Mouse (Mus musculus) forebrain, postnatal 0 days (tissue): ENCODE data around the gene Homer1. TPM values are rescaled to one million over a fixed set of nuclear protein-coding genes. Genes with fewer than 3 reads are reported as not detected.

Experiments
- ATAC-seq: fragments of 200-750 bp; cut with Nextera tagmentation; 2 replicates; pipeline ENCODE4 v1.8.0; 2017; ENCODE audit warnings: mild to moderate bottlenecking, moderate library complexity
- DNase-seq: peaks from one replicate; pipeline ENCODE4 v3.0.0-alpha.2; 2015
- H3K27ac ChIP-seq: fragments of 300-500 bp; sonication (generic); 2 replicates; pipeline ENCODE4 v1.5.1; 2014; ENCODE audit warnings: low read depth, mild to moderate bottlenecking, antibody characterized with exemption, low read length, moderate library complexity, mixed read lengths
- H3K27me3 ChIP-seq: fragments of 300-500 bp; sonication (generic); 2 replicates; pipeline ENCODE4 v1.6.1; 2014; ENCODE audit warnings: mild to moderate bottlenecking, low read length, mixed read lengths; ENCODE audit not compliant: insufficient read depth
- H3K36me3 ChIP-seq: fragments of 300-500 bp; sonication (generic); 2 replicates; pipeline ENCODE4 v1.6.1; 2014; ENCODE audit warnings: mild to moderate bottlenecking, moderate library complexity; ENCODE audit not compliant: insufficient read depth
- H3K4me1 ChIP-seq: fragments of 300-500 bp; sonication (generic); 2 replicates; pipeline ENCODE4 v1.6.1; 2014; ENCODE audit warnings: antibody characterized with exemption; ENCODE audit not compliant: insufficient read depth
- H3K4me2 ChIP-seq: fragments of 300-500 bp; sonication (generic); 2 replicates; pipeline ENCODE4 v1.6.1; 2014; ENCODE audit warnings: low read depth, mild to moderate bottlenecking, moderate library complexity
- H3K4me3 ChIP-seq: fragments of 300-500 bp; sonication (generic); 2 replicates; pipeline ENCODE4 v1.5.1; 2014; ENCODE audit warnings: low read depth, low read length, mixed read lengths
- H3K9ac ChIP-seq: fragments of 300-500 bp; sonication (generic); 2 replicates; pipeline ENCODE4 v1.6.1; 2014; ENCODE audit warnings: mild to moderate bottlenecking
- H3K9me3 ChIP-seq: fragments of 300-500 bp; sonication (generic); 2 replicates; pipeline ENCODE4 v1.6.1; 2016; ENCODE audit warnings: low read length
- CTCF ChIP-seq: sonication (generic); IDR thresholded peaks from 2 replicates; pipeline ENCODE4 v1.5.1; 2016; ENCODE audit warnings: antibody characterized with exemption, control low read depth, low read depth
- WGBS: fragments of 180-500 bp; shearing (Covaris S2); extraction: QIAGEN DNeasy Blood & Tissue Kit; methylation state at CpG from one replicate; pipeline ENCODE4 v1.1.7; 2014; 5-methylcytosine and 5-hydroxymethylcytosine counted together
- polyA plus RNA-seq: library from polyadenylated mRNA; unstranded; fragments of >200 nt; fragmentation: Nextera tagmentation; extraction: Ambion mirVana; gene quantifications from 2 replicates; pipeline ENCODE4 v1.2.1, GENCODE M21; 2015
- total RNA-seq: library from RNA; depleted of rRNA; stranded (reverse); fragments of >200 nt; gene quantifications from 2 replicates; pipeline ENCODE4 v1.2.3, GENCODE M21; 2014

The Homer1 gene
- total and polyA plus RNA-seq, 2 experiments from 2014 or later, result 14.8 to 102 TPM

DNA sequence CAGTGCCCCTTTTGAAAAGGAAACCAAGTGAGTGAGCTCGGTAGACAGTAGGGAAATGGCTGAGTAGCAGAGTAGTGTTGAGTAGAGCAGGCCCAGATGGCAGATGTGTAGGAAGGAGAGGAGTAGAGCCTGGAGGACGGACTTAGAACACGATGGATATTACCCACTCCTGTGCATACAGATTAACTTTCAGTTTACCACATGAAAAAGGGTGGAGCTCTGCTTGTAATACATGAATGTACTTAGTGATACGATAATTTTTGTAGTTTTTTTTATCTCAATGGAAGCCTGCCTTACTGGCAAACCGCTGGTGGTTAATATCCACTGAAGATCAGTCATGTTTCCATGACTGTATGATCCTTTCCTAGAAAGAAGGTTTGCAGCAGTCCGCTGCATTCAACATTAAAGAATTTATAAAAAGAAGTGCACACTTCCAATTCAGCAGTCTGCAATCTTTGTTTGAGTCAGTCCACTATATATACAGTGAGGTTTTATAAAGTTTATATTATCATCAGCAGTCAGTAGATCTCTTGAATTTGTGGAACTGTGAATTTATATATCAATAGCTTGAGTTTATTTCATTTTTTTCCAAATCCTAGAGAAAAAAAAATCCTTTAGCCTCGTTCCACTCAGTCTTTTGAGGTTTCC is 89.3 kb downstream of the Homer1 start:
- peaks cover 9% of the 10 kb centered on the region for H3K36me3 ChIP-seq
- ATAC-seq, result no peak
- whole genome bisulfite sequencing, result 66% methylated on average over 7 of the region's 7 CpGs

GRCm38 (mm10) chr13:93389242-93389625 is 89.8 kb downstream of the Homer1 start:
- H3K9ac ChIP-seq, result no peak overlapping the region
- no peaks in the 10 kb centered on the region for H3K27me3 ChIP-seq
- DNase-seq (no peak), ATAC-seq (no peak)
- H3K4me2 ChIP-seq, result no peak overlapping the region
- no peak overlapping the region for H3K4me3 ChIP-seq
- H3K27ac ChIP-seq, result no peak overlapping the region
- H3K9me3 ChIP-seq, result no peaks in the 10 kb centered on the region
- TF ChIP-seq CTCF, result no peak
- no peaks in the 10 kb centered on the region for H3K4me1 ChIP-seq
- peaks cover 15% of the 10 kb centered on the region for H3K36me3 ChIP-seq
- WGBS, result 42% methylated on average over 2 of the region's 2 CpGs

More for the DNA sequence above, 89.3 kb downstream of the Homer1 start:
- no peak for DNase-seq
- Histone ChIP-seq H3K27ac (no peak overlapping the region), H3K4me2 (no peak overlapping the region), H3K4me1 (no peaks in the 10 kb centered on the region), H3K4me3 (no peak overlapping the region), H3K9ac (no peak overlapping the region), H3K9me3 (no peaks in the 10 kb centered on the region), H3K27me3 (no peaks in the 10 kb centered on the region)
- TF ChIP-seq CTCF, result no peak

DNA sequence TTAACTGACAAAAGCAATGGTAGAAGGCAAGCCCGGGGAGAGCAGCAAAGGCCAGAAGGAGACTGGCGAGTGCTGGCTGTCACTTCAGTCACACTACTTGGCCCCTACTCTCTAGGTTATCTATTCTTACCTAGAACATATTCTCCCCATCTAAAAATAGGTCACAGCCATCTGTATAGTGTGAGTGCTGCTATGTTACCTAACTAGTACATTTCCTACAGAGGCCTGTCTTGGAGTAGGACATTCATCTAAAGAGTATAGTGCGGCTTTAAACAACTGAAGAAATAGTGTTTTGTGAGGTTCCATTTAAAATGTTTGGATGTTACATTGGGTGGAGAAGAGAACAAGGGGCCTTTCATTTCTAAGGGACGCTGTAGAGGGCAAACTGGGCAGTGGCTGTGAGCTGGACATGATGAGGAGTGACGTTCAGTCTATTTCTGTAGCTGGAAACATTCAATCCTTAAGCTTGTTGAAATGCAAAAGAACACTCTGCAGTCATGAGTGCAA is 100.3 kb downstream of the Homer1 start:
- Histone ChIP-seq H3K36me3 (peaks cover 15% of the 10 kb centered on the region; the same call in 1 of the 2 replicates), H3K9me3 (no peaks in the 10 kb centered on the region), H3K9ac (no peak overlapping the region), H3K27ac (no peak overlapping the region), H3K27me3 (no peaks in the 10 kb centered on the region), H3K4me1 (no peaks in the 10 kb centered on the region), H3K4me3 (no peak overlapping the region), H3K4me2 (no peak overlapping the region)
- DNase-seq, result no peak
- ATAC-seq, result no peak
- 78% methylated on average over 5 of the region's 5 CpGs for WGBS
- no peak for TF ChIP-seq CTCF

GRCm38 (mm10) chr13:93401947-93402346 is 102.5 kb downstream of the Homer1 start:
- WGBS, result 83% methylated on average over 7 of the region's 7 CpGs
- Histone ChIP-seq H3K27me3 (no peaks in the 10 kb centered on the region), H3K36me3 (peaks cover 19% of the 10 kb centered on the region; the same call in 1 of the 2 replicates), H3K9ac (no peak overlapping the region), H3K4me2 (no peak overlapping the region), H3K9me3 (no peaks in the 10 kb centered on the region), H3K4me1 (no peaks in the 10 kb centered on the region), H3K4me3 (no peak overlapping the region), H3K27ac (no peak overlapping the region)
- no peak for TF ChIP-seq CTCF
- ATAC-seq (no peak), DNase-seq (no peak)

DNA sequence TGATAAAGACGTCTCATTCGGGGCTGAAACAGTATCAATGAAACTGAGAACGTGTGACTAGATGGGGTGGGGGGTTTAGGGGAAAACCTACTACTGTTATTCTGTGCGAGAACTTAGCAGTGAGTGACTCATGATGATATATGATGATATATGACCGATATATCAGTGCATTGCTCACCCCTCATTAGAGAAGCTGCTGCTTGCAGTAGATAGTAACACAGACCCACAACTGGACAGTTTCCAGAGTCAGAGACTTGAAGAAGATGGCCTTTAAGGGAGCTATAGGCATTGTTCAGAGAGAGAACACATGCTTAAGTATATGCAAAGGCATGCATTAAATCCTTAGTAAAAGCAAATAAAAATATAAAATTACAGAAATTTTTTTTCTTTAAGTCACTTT is 107.4 kb downstream of the Homer1 start:
- Histone ChIP-seq H3K27ac (no peak overlapping the region), H3K36me3 (peaks cover 10% of the 10 kb centered on the region; the same call in 1 of the 2 replicates), H3K4me1 (no peaks in the 10 kb centered on the region), H3K4me2 (no peak overlapping the region), H3K9ac (no peak overlapping the region), H3K4me3 (no peak overlapping the region), H3K9me3 (no peaks in the 10 kb centered on the region), H3K27me3 (no peaks in the 10 kb centered on the region)
- ATAC-seq (no peak), DNase-seq (no peak)
- WGBS, result 87% methylated on average over 5 of the region's 5 CpGs
- TF ChIP-seq CTCF, result no peak

- Histone ChIP-seq H3K4me1 (no peaks in the 10 kb centered on the region), H3K4me2 (no peak overlapping the region), H3K27ac (no peak overlapping the region), H3K9ac (no peak overlapping the region), H3K36me3 (0 out of 2 replicates have a peak, but pooled peaks cover 7% of the 10 kb centered on the region), H3K27me3 (no peaks in the 10 kb centered on the region), H3K4me3 (no peak overlapping the region), H3K9me3 (no peaks in the 10 kb centered on the region)
- no peak for TF ChIP-seq CTCF
- no peak for DNase-seq
- ATAC-seq, result no peak
- 89% methylated on average over 4 of the region's 4 CpGs for WGBS
These were observed 110.9 kb downstream of the Homer1 start for GRCm38 (mm10) chr13:93410343-93410742.

GRCm38 (mm10) chr13:93415055-93415454 is 115.6 kb downstream of the Homer1 start:
- ATAC-seq, result no peak
- DNase-seq, result no peak
- no peaks in the 10 kb centered on the region for H3K4me1 ChIP-seq
- WGBS, result 94% methylated on average over 5 of the region's 5 CpGs
- H3K9ac ChIP-seq, result no peak overlapping the region
- no peak overlapping the region for H3K4me2 ChIP-seq
- H3K27me3 ChIP-seq, result no peaks in the 10 kb centered on the region
- TF ChIP-seq CTCF, result no peak
- no peaks in the 10 kb centered on the region for H3K9me3 ChIP-seq
- H3K4me3 ChIP-seq, result no peak overlapping the region
- no peak overlapping the region for H3K27ac ChIP-seq
- no peaks in the 10 kb centered on the region for H3K36me3 ChIP-seq
